Mouse (Mus musculus) midbrain, embryonic 16.5 days (tissue): Measurements from ENCODE around the gene Prrx2. TPM values are rescaled to one million over a fixed set of nuclear protein-coding genes. Genes with fewer than 3 reads are reported as not detected.
"Not testable (repeated sequence)": the region's sequence is repeated elsewhere in the genome, so short reads cannot be mapped to it uniquely, and the experiment has no call there.

Experiments used
- ATAC-seq: fragments of 200-750 bp; cut with Nextera tagmentation; 2 replicates; pipeline ENCODE4 v1.8.0; 2017; ENCODE audit warnings: moderate TSS enrichment
- H3K27ac ChIP-seq: fragments of 300-500 bp; sonication (generic); 2 replicates; pipeline ENCODE4 v1.5.1; 2014; ENCODE audit warnings: mild to moderate bottlenecking, low read length, mixed read lengths
- H3K27me3 ChIP-seq: fragments of 300-500 bp; sonication (generic); 2 replicates; pipeline ENCODE4 v1.6.1; 2014; ENCODE audit warnings: low read depth, low read length, mixed read lengths; ENCODE audit not compliant: control insufficient read depth, insufficient read depth
- H3K36me3 ChIP-seq: fragments of 300-500 bp; sonication (generic); 2 replicates; pipeline ENCODE4 v1.6.1; 2014; ENCODE audit warnings: mild to moderate bottlenecking, low read length, moderate library complexity, mixed read lengths; ENCODE audit not compliant: control insufficient read depth, insufficient read depth
- H3K4me1 ChIP-seq: fragments of 300-500 bp; sonication (generic); 2 replicates; pipeline ENCODE4 v1.6.1; 2014; ENCODE audit warnings: mild to moderate bottlenecking, low read length, mixed read lengths; ENCODE audit not compliant: control insufficient read depth, insufficient read depth
- H3K4me2 ChIP-seq: fragments of 300-500 bp; sonication (generic); 2 replicates; pipeline ENCODE4 v1.6.1; 2014; ENCODE audit warnings: mild to moderate bottlenecking, low read length, mixed read lengths
- H3K4me3 ChIP-seq: fragments of 300-500 bp; sonication (generic); 2 replicates; pipeline ENCODE4 v1.5.1; 2014; ENCODE audit warnings: low read depth, mild to moderate bottlenecking, low read length, moderate library complexity, mixed read lengths
- H3K9ac ChIP-seq: fragments of 300-500 bp; sonication (generic); 2 replicates; pipeline ENCODE4 v1.6.1; 2014; ENCODE audit warnings: low read depth, low read length, mixed read lengths
- H3K9me3 ChIP-seq: fragments of 300-500 bp; sonication (generic); replicated peaks from 2 replicates; pipeline ENCODE4 v1.6.1; 2014; ENCODE audit warnings: mild to moderate bottlenecking, low read length, mixed read lengths; ENCODE audit not compliant: control insufficient read depth, poor library complexity, severe bottlenecking
- WGBS: fragments of 180-500 bp; shearing (Covaris S2); extraction: QIAGEN DNeasy Blood & Tissue Kit; methylation state at CpG from one replicate; pipeline ENCODE4 v1.1.7; 2014; 5-methylcytosine and 5-hydroxymethylcytosine counted together
- polyA plus RNA-seq: library from polyadenylated mRNA; unstranded; fragments of >200 nt; fragmentation: Nextera tagmentation; extraction: Ambion mirVana; gene quantifications from 2 replicates; pipeline ENCODE4 v1.2.1, GENCODE M21; 2015

The Prrx2 gene
- polyA plus RNA-seq, 1 experiment from 2014 or later, result 1.8 TPM

- Histone ChIP-seq H3K27me3 (no peaks in the 10 kb centered on the region), H3K36me3 (no peaks in the 10 kb centered on the region), H3K4me1 (peaks cover 9% of the 10 kb centered on the region), H3K27ac (no peak overlapping the region), H3K4me2 (no peak overlapping the region), H3K9ac (no peak overlapping the region), H3K9me3 (no peaks in the 10 kb centered on the region), H3K4me3 (no peak overlapping the region)
- 81% methylated on average over 8 of the region's 8 CpGs for WGBS
- no peak for ATAC-seq
These were observed 71.1 kb downstream of the Prrx2 start for GRCm38 (mm10) chr2:30905906-30906305.

GRCm38 (mm10) chr2:30906641-30907040 is 71.9 kb downstream of the Prrx2 start:
- 74% methylated on average over 4 of the region's 4 CpGs for WGBS
- Histone ChIP-seq H3K27ac (no peak overlapping the region), H3K9ac (no peak overlapping the region), H3K36me3 (no peaks in the 10 kb centered on the region), H3K9me3 (no peaks in the 10 kb centered on the region), H3K27me3 (no peaks in the 10 kb centered on the region), H3K4me3 (no peak overlapping the region), H3K4me2 (no peak overlapping the region), H3K4me1 (peaks cover 9% of the 10 kb centered on the region)
- no peak for ATAC-seq

- whole genome bisulfite sequencing, result 64% methylated on average over 4 of the region's 4 CpGs
- no peaks in the 10 kb centered on the region for H3K4me1 ChIP-seq
- H3K4me2 ChIP-seq, result no peak overlapping the region
- H3K27me3 ChIP-seq, result no peaks in the 10 kb centered on the region
- H3K4me3 ChIP-seq, result no peak overlapping the region
- no peaks in the 10 kb centered on the region for H3K9me3 ChIP-seq
- no peak for ATAC-seq
- H3K9ac ChIP-seq, result no peak overlapping the region
- H3K27ac ChIP-seq, result no peak overlapping the region
- H3K36me3 ChIP-seq, result no peaks in the 10 kb centered on the region
These were observed 77.6 kb downstream of the Prrx2 start for GRCm38 (mm10) chr2:30912291-30912773.

GRCm38 (mm10) chr2:30913022-30913421 is 78.2 kb downstream of the Prrx2 start:
- WGBS, result 88% methylated on average over 8 of the region's 8 CpGs
- no peak overlapping the region for H3K4me2 ChIP-seq
- ATAC-seq, result no peak
- no peak overlapping the region for H3K9ac ChIP-seq
- H3K27ac ChIP-seq, result no peak overlapping the region
- H3K4me3 ChIP-seq, result no peak overlapping the region
- H3K27me3 ChIP-seq, result no peaks in the 10 kb centered on the region
- no peaks in the 10 kb centered on the region for H3K4me1 ChIP-seq
- H3K9me3 ChIP-seq, result no peaks in the 10 kb centered on the region
- H3K36me3 ChIP-seq, result no peaks in the 10 kb centered on the region

- Histone ChIP-seq H3K9ac (no peak overlapping the region), H3K27me3 (no peaks in the 10 kb centered on the region), H3K4me3 (no peak overlapping the region), H3K9me3 (no peaks in the 10 kb centered on the region), H3K4me1 (no peaks in the 10 kb centered on the region), H3K36me3 (no peaks in the 10 kb centered on the region), H3K4me2 (no peak overlapping the region), H3K27ac (no peak overlapping the region)
- no peak for ATAC-seq
- WGBS, result 45% methylated on average over 3 of the region's 3 CpGs
These were observed 80.1 kb downstream of the Prrx2 start for GRCm38 (mm10) chr2:30914836-30915235.

- 73% methylated on average over 5 of the region's 5 CpGs for WGBS
- Histone ChIP-seq H3K4me2 (no peak overlapping the region), H3K36me3 (no peaks in the 10 kb centered on the region), H3K4me1 (no peaks in the 10 kb centered on the region), H3K27me3 (no peaks in the 10 kb centered on the region), H3K9ac (no peak overlapping the region), H3K9me3 (no peaks in the 10 kb centered on the region), H3K27ac (no peak overlapping the region), H3K4me3 (no peak overlapping the region)
- ATAC-seq, result no peak
These were observed 80.6 kb downstream of the Prrx2 start for GRCm38 (mm10) chr2:30915376-30915775.

GRCm38 (mm10) chr2:30915933-30916332 is 81.2 kb downstream of the Prrx2 start:
- H3K36me3 ChIP-seq, H3K9me3 ChIP-seq, H3K4me2 ChIP-seq, H3K27me3 ChIP-seq, H3K4me3 ChIP-seq, H3K9ac ChIP-seq, ATAC-seq, H3K27ac ChIP-seq, H3K4me1 ChIP-seq: not testable (repeated sequence)
- WGBS, result 66% methylated on average over 6 of the region's 6 CpGs

- Histone ChIP-seq H3K36me3 (no peaks in the 10 kb centered on the region), H3K9ac (no peak overlapping the region)
- no peak for ATAC-seq
These were observed 82.9 kb downstream of the Prrx2 start for GRCm38 (mm10) chr2:30917649-30918048.

GRCm38 (mm10) chr2:30918126-30918525 is 83.4 kb downstream of the Prrx2 start:
- no peaks in the 10 kb centered on the region for H3K27me3 ChIP-seq
- no peak overlapping the region for H3K4me2 ChIP-seq
- WGBS, result 59% methylated on average over 6 of the region's 6 CpGs
- H3K9me3 ChIP-seq, result no peaks in the 10 kb centered on the region
- no peak overlapping the region for H3K4me3 ChIP-seq
- H3K4me1 ChIP-seq, result no peaks in the 10 kb centered on the region
- H3K27ac ChIP-seq, result no peak overlapping the region
- H3K36me3 ChIP-seq, result no peaks in the 10 kb centered on the region
- ATAC-seq, result no peak
- H3K9ac ChIP-seq, result no peak overlapping the region

More at GRCm38 (mm10) chr2:30917649-30918048, 82.9 kb downstream of the Prrx2 start:
- Histone ChIP-seq H3K27me3 (no peaks in the 10 kb centered on the region), H3K27ac (no peak overlapping the region), H3K4me1 (no peaks in the 10 kb centered on the region), H3K9me3 (no peaks in the 10 kb centered on the region), H3K4me3 (no peak overlapping the region), H3K4me2 (no peak overlapping the region)
- WGBS, result 87% methylated on average over 7 of the region's 7 CpGs
